Mouse (Mus musculus) midbrain, embryonic 14.5 days (tissue): ENCODE results near the gene Pigb. TPM values are rescaled to one million over a fixed set of nuclear protein-coding genes. Genes with fewer than 3 reads are reported as not detected.

Experiments
- microRNA-seq: library from miRNA; unstranded; fragments of <30 nt; microRNA quantifications from one replicate; pipeline ENCODE4, GENCODE M21; 2016
- polyA plus RNA-seq: library from polyadenylated mRNA; unstranded; fragments of >200 nt; fragmentation: Nextera tagmentation; extraction: Ambion mirVana; gene quantifications from 2 replicates; pipeline ENCODE4 v1.2.1, GENCODE M21; 2014

Gene Pigb
- polyA plus RNA-seq, 1 experiment from 2014 or later = 16.8 TPM

Small RNA genes lying within 50 kb of the gene (microRNA-seq; reads per million reads assigned to microRNA genes)
- not detected for gene Gm27353

Other genes starting within 250 kb of the Pigb start
- 0.30 and 0.54 TPM in 2 replicates for gene Prtg, start 233.5 kb downstream of the Pigb start, polyA plus RNA-seq
- 15.5 and 16.3 TPM in 2 replicates for gene Pygo1, start 114.7 kb downstream of the Pigb start, polyA plus RNA-seq
- 1.7 and 1.8 TPM in 2 replicates for gene Dyx1c1, start 81.6 kb downstream of the Pigb start, polyA plus RNA-seq
- gene Gm44503, start 81.5 kb downstream of the Pigb start, polyA plus RNA-seq = not detected in 2 replicates
- gene Ccpg1os, start 55.0 kb downstream of the Pigb start, polyA plus RNA-seq = 20.8 and 25.2 TPM in 2 replicates
- gene Ccpg1, start 54.9 kb downstream of the Pigb start, polyA plus RNA-seq = 28.4 and 44.1 TPM in 2 replicates
- 0.74 and 1.0 TPM in 2 replicates for gene Rab27a, start 4.5 kb upstream of the Pigb start, polyA plus RNA-seq
- gene Khdc3, start 61.5 kb upstream of the Pigb start, polyA plus RNA-seq = 0.23 and 0.24 TPM in 2 replicates
- gene Gm20509, start 62.1 kb upstream of the Pigb start, polyA plus RNA-seq = not detected in 2 replicates
- 121 and 122 TPM in 2 replicates for gene Rsl24d1, start 73.0 kb upstream of the Pigb start, polyA plus RNA-seq